Mouse (Mus musculus): ENCODE results near the gene Negr1. TPM values are rescaled to one million over a fixed set of nuclear protein-coding genes. Genes with fewer than 3 reads are reported as not detected.

Gene Negr1
- total RNA-seq (2015; ENCODE audit: low replicate concordance) (not detected in 2 replicates), total RNA-seq (2017; ENCODE audit: low replicate concordance) (0.70 TPM in 1 of 2 replicates, not detected in the other)

GRCm38 (mm10) chr3:156561524-156562423 is at the start of gene Negr1:
Gene Negr1, plus strand, starts transcription at chr3:156561794.
- ATAC-seq (replicated peaks; ENCODE audit: low FRiP score, poor library complexity, severe bottlenecking), result no peak

GRCm38 (mm10) chr3:156526461-156526933 is 35.1 kb upstream of the Negr1 start:
- no peak for ATAC-seq (replicated peaks; ENCODE audit: low FRiP score, poor library complexity, severe bottlenecking)

- no peak for ATAC-seq (replicated peaks; ENCODE audit: low FRiP score, poor library complexity, severe bottlenecking)
Observed at GRCm38 (mm10) chr3:156527231-156527995, 34.2 kb upstream of the Negr1 start.

GRCm38 (mm10) chr3:156559441-156559825 is 2.2 kb upstream of the Negr1 start:
- ATAC-seq (replicated peaks; ENCODE audit: low FRiP score, poor library complexity, severe bottlenecking), result no peak

- no peak for ATAC-seq (replicated peaks; ENCODE audit: low FRiP score, poor library complexity, severe bottlenecking)
Observed at GRCm38 (mm10) chr3:156559826-156560471, 1.6 kb upstream of the Negr1 start.

GRCm38 (mm10) chr3:156560766-156561165 is 828 bp upstream of the Negr1 start:
- no peak for ATAC-seq (replicated peaks; ENCODE audit: low FRiP score, poor library complexity, severe bottlenecking)

- ATAC-seq (replicated peaks; ENCODE audit: low FRiP score, poor library complexity, severe bottlenecking), result no peak
Observed at GRCm38 (mm10) chr3:156562424-156562785, 811 bp downstream of the Negr1 start.

GRCm38 (mm10) chr3:156562796-156563195 is 1.2 kb downstream of the Negr1 start:
- no peak for ATAC-seq (replicated peaks; ENCODE audit: low FRiP score, poor library complexity, severe bottlenecking)

- ATAC-seq (replicated peaks; ENCODE audit: low FRiP score, poor library complexity, severe bottlenecking), result no peak
Observed at GRCm38 (mm10) chr3:156563353-156563752, 1.8 kb downstream of the Negr1 start.

- ATAC-seq (replicated peaks; ENCODE audit: low FRiP score, poor library complexity, severe bottlenecking), result no peak
Observed at GRCm38 (mm10) chr3:156573465-156573864, 11.9 kb downstream of the Negr1 start.

- ATAC-seq (replicated peaks; ENCODE audit: low FRiP score, poor library complexity, severe bottlenecking), result no peak
Observed at GRCm38 (mm10) chr3:156576292-156576691, 14.7 kb downstream of the Negr1 start.

- no peak for ATAC-seq (replicated peaks; ENCODE audit: low FRiP score, poor library complexity, severe bottlenecking)
Observed at GRCm38 (mm10) chr3:156590612-156591011, 29.0 kb downstream of the Negr1 start.

GRCm38 (mm10) chr3:156591125-156591524 is 29.5 kb downstream of the Negr1 start:
- ATAC-seq (replicated peaks; ENCODE audit: low FRiP score, poor library complexity, severe bottlenecking), result no peak

- ATAC-seq (replicated peaks; ENCODE audit: low FRiP score, poor library complexity, severe bottlenecking), result no peak
Observed at GRCm38 (mm10) chr3:156606846-156607245, 45.3 kb downstream of the Negr1 start.

GRCm38 (mm10) chr3:156619921-156620320 is 58.3 kb downstream of the Negr1 start:
- ATAC-seq (replicated peaks; ENCODE audit: low FRiP score, poor library complexity, severe bottlenecking), result no peak

- ATAC-seq (replicated peaks; ENCODE audit: low FRiP score, poor library complexity, severe bottlenecking), result no peak
Observed at GRCm38 (mm10) chr3:156628594-156628993, 67.0 kb downstream of the Negr1 start.

- ATAC-seq (replicated peaks; ENCODE audit: low FRiP score, poor library complexity, severe bottlenecking), result no peak
Observed at GRCm38 (mm10) chr3:156632942-156633341, 71.3 kb downstream of the Negr1 start.

- no peak for ATAC-seq (replicated peaks; ENCODE audit: low FRiP score, poor library complexity, severe bottlenecking)
Observed at GRCm38 (mm10) chr3:156639382-156639781, 77.8 kb downstream of the Negr1 start.

GRCm38 (mm10) chr3:156643710-156644363 is 82.2 kb downstream of the Negr1 start:
- ATAC-seq (replicated peaks; ENCODE audit: low FRiP score, poor library complexity, severe bottlenecking), result no peak

GRCm38 (mm10) chr3:156648378-156648777 is 86.8 kb downstream of the Negr1 start:
- ATAC-seq (replicated peaks; ENCODE audit: low FRiP score, poor library complexity, severe bottlenecking), result no peak
